Mouse (Mus musculus) naive thymus-derived CD4-positive, alpha-beta T cell, adult 2 months (primary cell): ENCODE results near the gene Myh1.

ENCODE experiments used
- DNase-seq: peaks from one replicate; pipeline ENCODE4 v3.0.0-alpha.2; 2011; ENCODE audit warnings: low read depth

Gene Myh1

GRCm38 (mm10) chr11:67235639-67236358, 35.9 kb downstream of the Myh1 start:
- no peak for DNase-seq

GRCm38 (mm10) chr11:67236799-67237198, 36.9 kb downstream of the Myh1 start:
- DNase-seq: no peak

- DNase-seq: no peak
These were observed 37.7 kb downstream of the Myh1 start, which contains the start of gene Myh4 for GRCm38 (mm10) chr11:67237481-67238079. Gene Myh4, plus strand, starts transcription at chr11:67238029.

GRCm38 (mm10) chr11:67241051-67241450, 41.2 kb downstream of the Myh1 start:
- DNase-seq: no peak

- DNase-seq: no peak
These were observed 53.8 kb downstream of the Myh1 start for GRCm38 (mm10) chr11:67253691-67254090.

- no peak for DNase-seq
These were observed 57.2 kb downstream of the Myh1 start for GRCm38 (mm10) chr11:67257048-67257447.

GRCm38 (mm10) chr11:67260956-67261355, 61.1 kb downstream of the Myh1 start:
- no peak for DNase-seq
